Mouse (Mus musculus): ENCODE data around the gene Mul1.
A peak's percentile ranks its signal among the peaks of the same experiment; 100 is the strongest.

Gene Mul1

GRCm38 (mm10) chr4:138440062-138440461 is 5.6 kb downstream of the Mul1 start:
- no peak for ATAC-seq (ENCODE audit: low TSS enrichment)

GRCm38 (mm10) chr4:138444941-138445340 is 10.5 kb downstream of the Mul1 start:
- no peak for ATAC-seq (ENCODE audit: low TSS enrichment)

- no peak for ATAC-seq (ENCODE audit: low TSS enrichment)
Observed at GRCm38 (mm10) chr4:138446981-138447380, 12.5 kb downstream of the Mul1 start.

- ATAC-seq (ENCODE audit: low TSS enrichment): peak; percentile 65
Observed at GRCm38 (mm10) chr4:138447387-138447786, 12.9 kb downstream of the Mul1 start.

- ATAC-seq (ENCODE audit: low TSS enrichment): peak; percentile 49; the same call in 1 of the 2 replicates
Observed at GRCm38 (mm10) chr4:138447827-138448602, 13.5 kb downstream of the Mul1 start.

- ATAC-seq (ENCODE audit: low TSS enrichment): no peak
Observed at GRCm38 (mm10) chr4:138448872-138449615, 14.6 kb downstream of the Mul1 start.

- no peak for ATAC-seq (ENCODE audit: low TSS enrichment)
Observed at GRCm38 (mm10) chr4:138449636-138450314, 15.3 kb downstream of the Mul1 start.

GRCm38 (mm10) chr4:138452306-138453096 is 18.0 kb downstream of the Mul1 start:
- no peak for ATAC-seq (ENCODE audit: low TSS enrichment)

- ATAC-seq (ENCODE audit: low TSS enrichment): no peak; the same call in 1 of the 2 replicates
Observed at GRCm38 (mm10) chr4:138453097-138453752, 18.8 kb downstream of the Mul1 start.

GRCm38 (mm10) chr4:138453753-138454570 is 19.5 kb downstream of the Mul1 start, which contains the start of gene Camk2n1:
TSS of gene Camk2n1 (plus strand) at chr4:138454314.
- peak; percentile 58 for ATAC-seq (ENCODE audit: low TSS enrichment)

- ATAC-seq (ENCODE audit: low TSS enrichment): peak; percentile 8; the same call in 1 of the 2 replicates
Observed at GRCm38 (mm10) chr4:138454571-138455140, 20.2 kb downstream of the Mul1 start.

- no peak for ATAC-seq (ENCODE audit: low TSS enrichment)
Observed at GRCm38 (mm10) chr4:138455141-138455955, 20.9 kb downstream of the Mul1 start.

GRCm38 (mm10) chr4:138455956-138456341 is 21.5 kb downstream of the Mul1 start:
- ATAC-seq (ENCODE audit: low TSS enrichment): no peak

- ATAC-seq (ENCODE audit: low TSS enrichment): no peak
Observed at GRCm38 (mm10) chr4:138456536-138456935, 22.1 kb downstream of the Mul1 start.

- ATAC-seq (ENCODE audit: low TSS enrichment): no peak
Observed at GRCm38 (mm10) chr4:138457091-138457490, 22.6 kb downstream of the Mul1 start.

GRCm38 (mm10) chr4:138458171-138458570 is 23.7 kb downstream of the Mul1 start:
- ATAC-seq (ENCODE audit: low TSS enrichment): no peak

- no peak for ATAC-seq (ENCODE audit: low TSS enrichment)
Observed at GRCm38 (mm10) chr4:138458735-138459440, 24.4 kb downstream of the Mul1 start.

GRCm38 (mm10) chr4:138459775-138460174 is 25.3 kb downstream of the Mul1 start:
- no peak for ATAC-seq (ENCODE audit: low TSS enrichment)
